9 mouse cellular contexts compared by ENCODE assay signal in genomic region chr3:68744162-68744561, GRCm38 (mm10). TPM values are rescaled to one million over a fixed set of nuclear protein-coding genes. Genes with fewer than 3 reads are reported as not detected.
A peak's percentile ranks its signal among the peaks of the same experiment; 100 is the strongest.
DNase-seq lines count a peak whose midpoint lies in the region; ATAC-seq and TF ChIP-seq lines count a peak whose summit lies in the region.
"Had no signal": no experiment of that assay in that cellular context is flagged by ENCODE, and none has a peak within 500 bp of the region (broad histone marks: within the 10 kb centered on the region; RNA-seq: fewer than 3 reads in every experiment).

No protein-coding gene starts in this region.

- no peaks in the 10 kb centered on the region for H3K27me3 ChIP-seq in heart, adult 2 months (ENCODE audit: control insufficient read depth, insufficient read depth, low read length)
- no peaks in the 10 kb centered on the region for H3K27me3 ChIP-seq in midbrain, embryonic 11.5 days (ENCODE audit: control insufficient read depth, insufficient read depth, low read length)
- no peaks in the 10 kb centered on the region for H3K27me3 ChIP-seq in midbrain, embryonic 10.5 days (ENCODE audit: low read depth, poor library complexity, severe bottlenecking)
- H3K27me3 ChIP-seq in forebrain, postnatal 0 days (ENCODE audit: insufficient read depth, low read length) = no peaks in the 10 kb centered on the region

- no peaks in the 10 kb centered on the region for H3K9me3 ChIP-seq in midbrain, embryonic 11.5 days (ENCODE audit: control insufficient read depth, low read length)
- H3K9me3 ChIP-seq in midbrain, embryonic 10.5 days (replicated peaks) = no peaks in the 10 kb centered on the region
- H3K9me3 ChIP-seq in forebrain, postnatal 0 days (ENCODE audit: low read length) = no peaks in the 10 kb centered on the region

- TF ChIP-seq EP300 in heart, adult 2 months (IDR thresholded peaks at IDR 0.05; ENCODE audit: insufficient read depth, low read depth, low read length) = no peak

- TF ChIP-seq POLR2A in heart, adult 2 months (IDR thresholded peaks at IDR 0.05; ENCODE audit: insufficient read depth, low read depth, low read length) = no peak

- DNase-seq in heart, adult 2 months = no peak
- no peak for DNase-seq in heart, postnatal 14 days
- peak; percentile 91 for DNase-seq in midbrain, embryonic 11.5 days (ENCODE audit: low spot score, missing footprints)
- DNase-seq in midbrain, embryonic 10.5 days (ENCODE audit: low spot score) = no peak
- DNase-seq in forebrain, postnatal 0 days = peak; percentile 83
- peak; percentile 23 for DNase-seq in telencephalon, adult 2 months (ENCODE audit: low read depth, low spot score)
- DNase-seq in spleen, adult 18-20 months = no peak
- no peak for DNase-seq in right cerebral cortex, adult 18-20 months
- DNase-seq: thymus, adult 18-20 months had no signal

- H3K27ac ChIP-seq in heart, adult 2 months = no peak overlapping the region
- H3K27ac ChIP-seq in midbrain, embryonic 11.5 days (ENCODE audit: low read depth, low read length) = no peak overlapping the region
- no peak overlapping the region for H3K27ac ChIP-seq in midbrain, embryonic 10.5 days (replicated peaks)
- peak overlapping the region; percentile 46 for H3K27ac ChIP-seq in forebrain, postnatal 0 days (ENCODE audit: low read depth, low read length)

- peak; percentile 79 for TF ChIP-seq CTCF in heart, adult 2 months (IDR thresholded peaks at IDR 0.05)
- peak; percentile 63 for TF ChIP-seq CTCF in forebrain, postnatal 0 days (IDR thresholded peaks at IDR 0.05; ENCODE audit: low read depth)

- H3K4me3 ChIP-seq in heart, adult 2 months = no peak overlapping the region
- H3K4me3 ChIP-seq in midbrain, embryonic 11.5 days (ENCODE audit: low read depth, low read length) = no peak overlapping the region
- H3K4me3 ChIP-seq in midbrain, embryonic 10.5 days = no peak overlapping the region
- H3K4me3 ChIP-seq in forebrain, postnatal 0 days (ENCODE audit: low read depth, low read length) = no peak overlapping the region

- no peak overlapping the region for H3K4me2 ChIP-seq in midbrain, embryonic 11.5 days
- no peak overlapping the region for H3K4me2 ChIP-seq in forebrain, postnatal 0 days (ENCODE audit: low read depth)

- intact Hi-C loops in heart, adult 2 months (cut with DNase I) = no loop called here
- intact Hi-C loops in heart, postnatal 14 days (cut with DNase I) = no loop called here

- no peaks in the 10 kb centered on the region for H3K36me3 ChIP-seq in heart, adult 2 months (ENCODE audit: control insufficient read depth, insufficient read depth, low read length)
- no peaks in the 10 kb centered on the region for H3K36me3 ChIP-seq in midbrain, embryonic 11.5 days (ENCODE audit: control insufficient read depth, insufficient read depth, low read length)
- no peaks in the 10 kb centered on the region for H3K36me3 ChIP-seq in midbrain, embryonic 10.5 days
- no peaks in the 10 kb centered on the region for H3K36me3 ChIP-seq in forebrain, postnatal 0 days (ENCODE audit: insufficient read depth)

- H3K79me2 ChIP-seq in heart, adult 2 months (replicated peaks; ENCODE audit: control insufficient read depth, insufficient read depth, low read length) = no peaks in the 10 kb centered on the region

- WGBS in heart, adult 2 months = 68% methylated on average over 1 of the region's 1 CpGs
- 83% methylated on average over 1 of the region's 1 CpGs for WGBS in midbrain, embryonic 11.5 days
- WGBS in midbrain, embryonic 10.5 days = 87% methylated on average over 1 of the region's 1 CpGs
- WGBS in forebrain, postnatal 0 days = 76% methylated on average over 1 of the region's 1 CpGs

- no peak for ATAC-seq in midbrain, embryonic 11.5 days (ENCODE audit: low FRiP score)
- ATAC-seq in forebrain, postnatal 0 days = peak; percentile 70

- H3K9ac ChIP-seq in heart, adult 2 months (ENCODE audit: low read depth, low read length) = no peak overlapping the region
- no peak overlapping the region for H3K9ac ChIP-seq in midbrain, embryonic 11.5 days (ENCODE audit: low read length)
- no peak overlapping the region for H3K9ac ChIP-seq in forebrain, postnatal 0 days

- no peaks in the 10 kb centered on the region for H3K4me1 ChIP-seq in heart, adult 2 months (ENCODE audit: control insufficient read depth, insufficient read depth, low read length)
- H3K4me1 ChIP-seq in midbrain, embryonic 11.5 days (ENCODE audit: control insufficient read depth, insufficient read depth, low read length) = no peaks in the 10 kb centered on the region
- H3K4me1 ChIP-seq in midbrain, embryonic 10.5 days = no peaks in the 10 kb centered on the region
- H3K4me1 ChIP-seq in forebrain, postnatal 0 days (ENCODE audit: insufficient read depth) = no peaks in the 10 kb centered on the region

RNA-seq across cellular contexts. Expression of gene Il12a, which starts 53.7 kb away (rescaled TPM):
- under 1 TPM in 1 of 2 experiments, not detected in 1; 0.23 TPM for total RNA-seq in heart, adult 2 months (2021)
- 0.84 and 1.2 TPM in 2 replicates for polyA plus RNA-seq in heart, adult 2 months (2012; rRNA removed)
- total RNA-seq in heart, postnatal 14 days (2021) = under 1 TPM; 0.27 to 0.60 TPM
- polyA plus RNA-seq in midbrain, embryonic 11.5 days (2014; fragmentation: Nextera tagmentation; extraction: Ambion mirVana) = 0.14 TPM in 1 of 2 replicates, not detected in the other
- not detected in 2 replicates for polyA plus RNA-seq in midbrain, embryonic 10.5 days (2016; fragmentation: Nextera tagmentation; extraction: Ambion mirVana)
- 0.23 TPM in 1 of 2 replicates, not detected in the other for total RNA-seq in forebrain, postnatal 0 days (2014; rRNA removed)
- 0.40 TPM in 1 of 2 replicates, not detected in the other for polyA plus RNA-seq in forebrain, postnatal 0 days (2015; fragmentation: Nextera tagmentation; extraction: Ambion mirVana)

Comparison
In these comparisons a context has a peak if more than half of its experiments do, and no peak if none do; other contexts are left out.
1. DNase-seq: peak in midbrain, embryonic 11.5 days (single experiment), forebrain, postnatal 0 days (single experiment) and telencephalon, adult 2 months (single experiment); none in heart, adult 2 months (0 of 2), heart, postnatal 14 days (0 of 2), midbrain, embryonic 10.5 days (single experiment), spleen, adult 18-20 months (0 of 2) and right cerebral cortex, adult 18-20 months (single experiment).